Mouse (Mus musculus): ENCODE measurements around the gene Wdr73. TPM values are rescaled to one million over a fixed set of nuclear protein-coding genes. Genes with fewer than 3 reads are reported as not detected.

Wdr73 gene
- polyA plus RNA-seq, 1 experiment: 13.1 TPM

GRCm38 (mm10) chr7:80860729-80861274, 40.3 kb downstream of the Wdr73 start, which contains the start of gene Zscan2:
Gene Zscan2 (plus strand): TSS chr7:80860920.
- H3K36me3 ChIP-seq (replicated peaks; ENCODE audit: low read length): peaks cover 11% of the 10 kb centered on the region
- H3K4me1 ChIP-seq: peaks cover 62% of the 10 kb centered on the region
- TF ChIP-seq GATA1 (IDR thresholded peaks at IDR 0.05; ENCODE audit: borderline replicate concordance, low read length): no peak
- no peak for TF ChIP-seq FLI1 (IDR thresholded peaks at IDR 0.05; ENCODE audit: low read length)
- H3K4me3 ChIP-seq (replicated peaks): peak within 1 kb of the TSS; percentile 97
- H3K9me3 ChIP-seq: no peaks in the 10 kb centered on the region
- H3K27me3 ChIP-seq (replicated peaks): no peaks in the 10 kb centered on the region

GRCm38 (mm10) chr7:80860227-80860626, 40.8 kb downstream of the Wdr73 start:
- no peak for TF ChIP-seq FLI1 (IDR thresholded peaks at IDR 0.05; ENCODE audit: low read length)
- TF ChIP-seq GATA1 (IDR thresholded peaks at IDR 0.05; ENCODE audit: borderline replicate concordance, low read length): no peak
- peak overlapping the region; percentile 97 for H3K4me3 ChIP-seq (replicated peaks)

GRCm38 (mm10) chr7:80857181-80857580, 43.9 kb downstream of the Wdr73 start:
- Histone ChIP-seq H3K4me1 (peaks cover 37% of the 10 kb centered on the region), H3K4me3 (replicated peaks) (no peak overlapping the region), H3K36me3 (replicated peaks; ENCODE audit: low read length) (no peaks in the 10 kb centered on the region), H3K9me3 (peaks cover 7% of the 10 kb centered on the region), H3K27me3 (replicated peaks) (no peaks in the 10 kb centered on the region)
- TF ChIP-seq FLI1 (IDR thresholded peaks at IDR 0.05; ENCODE audit: low read length) (no peak), GATA1 (IDR thresholded peaks at IDR 0.05; ENCODE audit: borderline replicate concordance, low read length) (no peak)

More at GRCm38 (mm10) chr7:80860227-80860626, 40.8 kb downstream of the Wdr73 start:
- no peaks in the 10 kb centered on the region for H3K27me3 ChIP-seq (replicated peaks)
- peaks cover 61% of the 10 kb centered on the region for H3K4me1 ChIP-seq
- peaks cover 10% of the 10 kb centered on the region for H3K36me3 ChIP-seq (replicated peaks; ENCODE audit: low read length)
- H3K9me3 ChIP-seq: no peaks in the 10 kb centered on the region

GRCm38 (mm10) chr7:80855316-80855715, 45.8 kb downstream of the Wdr73 start:
- H3K4me1 ChIP-seq: peaks cover 24% of the 10 kb centered on the region
- H3K4me3 ChIP-seq (replicated peaks): no peak overlapping the region
- no peaks in the 10 kb centered on the region for H3K36me3 ChIP-seq (replicated peaks; ENCODE audit: low read length)
- TF ChIP-seq GATA1 (IDR thresholded peaks at IDR 0.05; ENCODE audit: borderline replicate concordance, low read length) (no peak), FLI1 (IDR thresholded peaks at IDR 0.05; ENCODE audit: low read length) (no peak)
- no peaks in the 10 kb centered on the region for H3K27me3 ChIP-seq (replicated peaks)
- peaks cover 7% of the 10 kb centered on the region for H3K9me3 ChIP-seq

- Histone ChIP-seq H3K9me3 (peaks cover 7% of the 10 kb centered on the region), H3K4me1 (peaks cover 27% of the 10 kb centered on the region), H3K4me3 (replicated peaks) (no peak overlapping the region), H3K36me3 (replicated peaks; ENCODE audit: low read length) (no peaks in the 10 kb centered on the region), H3K27me3 (replicated peaks) (peaks cover 3% of the 10 kb centered on the region)
- no peak for TF ChIP-seq FLI1 (IDR thresholded peaks at IDR 0.05; ENCODE audit: low read length)
- no peak for TF ChIP-seq GATA1 (IDR thresholded peaks at IDR 0.05; ENCODE audit: borderline replicate concordance, low read length)
These were observed 47.9 kb downstream of the Wdr73 start for GRCm38 (mm10) chr7:80853218-80853617.

- Histone ChIP-seq H3K4me3 (replicated peaks) (no peak overlapping the region), H3K4me1 (peaks cover 18% of the 10 kb centered on the region), H3K36me3 (replicated peaks; ENCODE audit: low read length) (no peaks in the 10 kb centered on the region), H3K27me3 (replicated peaks) (peaks cover 16% of the 10 kb centered on the region), H3K9me3 (peaks cover 7% of the 10 kb centered on the region)
- no peak for TF ChIP-seq GATA1 (IDR thresholded peaks at IDR 0.05; ENCODE audit: borderline replicate concordance, low read length)
- TF ChIP-seq FLI1 (IDR thresholded peaks at IDR 0.05; ENCODE audit: low read length): no peak
These were observed 50.5 kb downstream of the Wdr73 start for GRCm38 (mm10) chr7:80850520-80850919.

GRCm38 (mm10) chr7:80849710-80850109, 51.4 kb downstream of the Wdr73 start:
- Histone ChIP-seq H3K36me3 (replicated peaks; ENCODE audit: low read length) (no peaks in the 10 kb centered on the region), H3K4me1 (peaks cover 15% of the 10 kb centered on the region), H3K4me3 (replicated peaks) (no peak overlapping the region), H3K9me3 (peaks cover 7% of the 10 kb centered on the region), H3K27me3 (replicated peaks) (peaks cover 17% of the 10 kb centered on the region)
- TF ChIP-seq GATA1 (IDR thresholded peaks at IDR 0.05; ENCODE audit: borderline replicate concordance, low read length) (no peak), FLI1 (IDR thresholded peaks at IDR 0.05; ENCODE audit: low read length) (no peak)

- H3K36me3 ChIP-seq (replicated peaks; ENCODE audit: low read length): no peaks in the 10 kb centered on the region
- H3K9me3 ChIP-seq: peaks cover 10% of the 10 kb centered on the region
- no peak overlapping the region for H3K4me3 ChIP-seq (replicated peaks)
- H3K27me3 ChIP-seq (replicated peaks): peaks cover 17% of the 10 kb centered on the region
- peaks cover 15% of the 10 kb centered on the region for H3K4me1 ChIP-seq
- no peak for TF ChIP-seq GATA1 (IDR thresholded peaks at IDR 0.05; ENCODE audit: borderline replicate concordance, low read length)
- TF ChIP-seq FLI1 (IDR thresholded peaks at IDR 0.05; ENCODE audit: low read length): no peak
These were observed 51.8 kb downstream of the Wdr73 start for GRCm38 (mm10) chr7:80849267-80849666.

GRCm38 (mm10) chr7:80846709-80847108, 54.4 kb downstream of the Wdr73 start:
- Histone ChIP-seq H3K9me3 (peaks cover 4% of the 10 kb centered on the region; the same call in 1 of the 2 replicates), H3K4me1 (peaks cover 9% of the 10 kb centered on the region; the same call in 1 of the 2 replicates), H3K36me3 (replicated peaks; ENCODE audit: low read length) (no peaks in the 10 kb centered on the region), H3K4me3 (replicated peaks) (no peak overlapping the region), H3K27me3 (replicated peaks) (peaks cover 17% of the 10 kb centered on the region)
- no peak for TF ChIP-seq FLI1 (IDR thresholded peaks at IDR 0.05; ENCODE audit: low read length)
- no peak for TF ChIP-seq GATA1 (IDR thresholded peaks at IDR 0.05; ENCODE audit: borderline replicate concordance, low read length)

- Histone ChIP-seq H3K4me3 (replicated peaks) (no peak overlapping the region), H3K9me3 (peaks cover 4% of the 10 kb centered on the region; the same call in 1 of the 2 replicates), H3K36me3 (replicated peaks; ENCODE audit: low read length) (no peaks in the 10 kb centered on the region), H3K27me3 (replicated peaks) (peaks cover 17% of the 10 kb centered on the region), H3K4me1 (peaks cover 9% of the 10 kb centered on the region; the same call in 1 of the 2 replicates)
- TF ChIP-seq GATA1 (IDR thresholded peaks at IDR 0.05; ENCODE audit: borderline replicate concordance, low read length) (no peak), FLI1 (IDR thresholded peaks at IDR 0.05; ENCODE audit: low read length) (no peak)
These were observed 54.8 kb downstream of the Wdr73 start for GRCm38 (mm10) chr7:80846280-80846678.
